Mouse (Mus musculus) heart, embryonic 10.5 days (tissue): ENCODE data around the gene Bysl. TPM values are rescaled to one million over a fixed set of nuclear protein-coding genes. Genes with fewer than 3 reads are reported as not detected.

Experiments
- polyA plus RNA-seq: library from polyadenylated mRNA; unstranded; fragments of >200 nt; fragmentation: Nextera tagmentation; extraction: Ambion mirVana; gene quantifications from 2 replicates; pipeline ENCODE4 v1.2.1, GENCODE M21; 2016

The Bysl gene
- polyA plus RNA-seq, 1 experiment from 2014 or later, result 43.0 TPM

Other genes starting within 250 kb of the Bysl start
- 86.8 and 99.0 TPM in 2 replicates for gene Mrps10, start 242.6 kb downstream of the Bysl start, polyA plus RNA-seq
- 3.2 and 4.7 TPM in 2 replicates for gene Guca1b, start 226.1 kb downstream of the Bysl start, polyA plus RNA-seq
- gene Guca1a, start 210.9 kb downstream of the Bysl start, polyA plus RNA-seq, result 2.3 and 3.6 TPM in 2 replicates
- 0.99 and 1.1 TPM in 2 replicates for gene AI661453, start 174.9 kb downstream of the Bysl start, polyA plus RNA-seq
- 0.63 and 1.3 TPM in 2 replicates for gene 1700001C19Rik, start 174.1 kb downstream of the Bysl start, polyA plus RNA-seq
- 23.0 and 28.5 TPM in 2 replicates for gene Taf8, start 109.2 kb downstream of the Bysl start, polyA plus RNA-seq
- 552 and 644 TPM in 2 replicates for gene Ccnd3, start 106.4 kb downstream of the Bysl start, polyA plus RNA-seq
- gene Med20, start 90 bp upstream of the Bysl start, polyA plus RNA-seq, result 36.5 and 42.8 TPM in 2 replicates
- 1.6 and 2.1 TPM in 2 replicates for gene Gm20517, start 97 bp upstream of the Bysl start, polyA plus RNA-seq
- 3.2 and 4.5 TPM in 2 replicates for gene Usp49, start 19.2 kb upstream of the Bysl start, polyA plus RNA-seq
- 320 and 356 TPM in 2 replicates for gene Tomm6, start 76.9 kb upstream of the Bysl start, polyA plus RNA-seq
- 4.6 and 5.2 TPM in 2 replicates for gene Frs3, start 77.5 kb upstream of the Bysl start, polyA plus RNA-seq
- 0.14 and 0.16 TPM in 2 replicates for gene Gm21981, start 83.0 kb upstream of the Bysl start, polyA plus RNA-seq
- gene Prickle4, start 83.2 kb upstream of the Bysl start, polyA plus RNA-seq, result 0.79 TPM in 1 of 2 replicates, not detected in the other
- 0.49 and 0.67 TPM in 2 replicates for gene Pgc, start 115.3 kb upstream of the Bysl start, polyA plus RNA-seq
- gene Tfeb, start 125.5 kb upstream of the Bysl start, polyA plus RNA-seq, result 15.3 and 19.3 TPM in 2 replicates
- 15.3 and 17.7 TPM in 2 replicates for gene Mdfi, start 223.2 kb upstream of the Bysl start, polyA plus RNA-seq